Mouse (Mus musculus) spleen, adult 2 months (tissue): ENCODE data around the gene Ccdc171.

Experiments used
- CTCF ChIP-seq: fragments of 200-500 bp; IDR thresholded peaks from 2 replicates; pipeline ENCODE4 v1.5.1; 2011; ENCODE audit warnings: mild to moderate bottlenecking, inconsistent platforms; ENCODE audit not compliant: insufficient read depth, insufficient read length, insufficient replicate concordance; ENCODE audit errors: extremely low read depth
- POLR2A ChIP-seq: fragments of 200-500 bp; IDR thresholded peaks from 2 replicates; pipeline ENCODE4 v1.6.1; 2011; ENCODE audit warnings: low read depth, low read length, inconsistent platforms

DNA sequence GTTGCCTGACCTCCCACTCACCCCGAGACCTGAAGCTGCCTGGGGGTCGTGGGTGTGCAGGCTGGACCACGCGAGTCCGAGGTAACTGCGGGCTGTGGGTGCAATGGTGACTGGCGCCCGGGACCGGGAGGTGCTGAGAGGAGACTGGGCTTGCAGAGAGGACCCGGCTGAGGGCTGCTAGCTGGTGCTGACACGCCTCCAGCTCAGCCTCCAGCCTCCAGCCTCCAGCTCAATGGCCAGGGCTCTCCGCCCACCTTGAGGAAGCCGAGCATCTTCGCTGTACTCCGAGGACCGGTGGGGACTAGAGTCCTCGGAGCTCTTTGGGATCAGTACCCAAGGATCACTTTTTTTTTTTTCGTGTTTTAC, 328 bp downstream of the Ccdc171 start:
- TF ChIP-seq POLR2A (no peak), CTCF (no peak)
